Mouse (Mus musculus): Measurements from ENCODE around the gene Inava. TPM values are rescaled to one million over a fixed set of nuclear protein-coding genes. Genes with fewer than 3 reads are reported as not detected.

The Inava gene
- polyA plus RNA-seq (2015; fragmentation: Illumina TruSeq; extraction: RNeasy Lipid Tissue Mini Kit (QIAGEN cat#74804); ENCODE audit: insufficient read depth, low replicate concordance), result 0.29 TPM

GRCm38 (mm10) chr1:136233892-136234594, at the start of gene Inava:
Gene Inava (minus strand): TSS chr1:136234264.

GRCm38 (mm10) chr1:136260635-136261238, 26.7 kb upstream of the Inava start, which contains the start of gene Gpr25:
Gene Gpr25 (minus strand): TSS chr1:136260873.

GRCm38 (mm10) chr1:136212803-136213202, 21.3 kb downstream of the Inava start, which contains the start of gene Mroh3:
Gene Mroh3 (minus strand): TSS chr1:136212828.

Other genes starting within 250 kb of the Inava start
- gene Igfn1, start 227.9 kb downstream of the Inava start, polyA plus RNA-seq (2015; fragmentation: Illumina TruSeq; extraction: RNeasy Lipid Tissue Mini Kit (QIAGEN cat#74804); ENCODE audit: insufficient read depth, low replicate concordance), result not detected
- gene Tmem9, start 226.1 kb downstream of the Inava start, polyA plus RNA-seq (2015; fragmentation: Illumina TruSeq; extraction: RNeasy Lipid Tissue Mini Kit (QIAGEN cat#74804); ENCODE audit: insufficient read depth, low replicate concordance), result 10.1 TPM
- gene Ascl5, start 183.5 kb downstream of the Inava start, polyA plus RNA-seq (2015; fragmentation: Illumina TruSeq; extraction: RNeasy Lipid Tissue Mini Kit (QIAGEN cat#74804); ENCODE audit: insufficient read depth, low replicate concordance), result not detected
- 1.9 TPM for gene Cacna1s, start 181.5 kb downstream of the Inava start, polyA plus RNA-seq (2015; fragmentation: Illumina TruSeq; extraction: RNeasy Lipid Tissue Mini Kit (QIAGEN cat#74804); ENCODE audit: insufficient read depth, low replicate concordance)
- gene Kif21b, start 102.9 kb downstream of the Inava start, polyA plus RNA-seq (2015; fragmentation: Illumina TruSeq; extraction: RNeasy Lipid Tissue Mini Kit (QIAGEN cat#74804); ENCODE audit: insufficient read depth, low replicate concordance), result 48.2 TPM
- gene Mroh3, start 21.4 kb downstream of the Inava start, polyA plus RNA-seq (2015; fragmentation: Illumina TruSeq; extraction: RNeasy Lipid Tissue Mini Kit (QIAGEN cat#74804); ENCODE audit: insufficient read depth, low replicate concordance), result not detected
- not detected for gene Gpr25, start 26.6 kb upstream of the Inava start, polyA plus RNA-seq (2015; fragmentation: Illumina TruSeq; extraction: RNeasy Lipid Tissue Mini Kit (QIAGEN cat#74804); ENCODE audit: insufficient read depth, low replicate concordance)
- gene Camsap2, start 111.8 kb upstream of the Inava start, polyA plus RNA-seq (2015; fragmentation: Illumina TruSeq; extraction: RNeasy Lipid Tissue Mini Kit (QIAGEN cat#74804); ENCODE audit: insufficient read depth, low replicate concordance), result 28.5 TPM
- 11.2 TPM for gene Ddx59, start 181.0 kb upstream of the Inava start, polyA plus RNA-seq (2015; fragmentation: Illumina TruSeq; extraction: RNeasy Lipid Tissue Mini Kit (QIAGEN cat#74804); ENCODE audit: insufficient read depth, low replicate concordance)
- gene Kif14, start 232.1 kb upstream of the Inava start, polyA plus RNA-seq (2015; fragmentation: Illumina TruSeq; extraction: RNeasy Lipid Tissue Mini Kit (QIAGEN cat#74804); ENCODE audit: insufficient read depth, low replicate concordance), result 3.1 TPM

Measured in spleen, adult 10 weeks (tissue).